Mouse (Mus musculus) spleen, postnatal 14 days (tissue): ENCODE measurements around the gene Plppr1.

Experiments
- DNase-seq, 2 experiments: peaks; one replicate each; pipeline ENCODE4 v3.0.0; 2021 to 2022; ENCODE audit warnings: low spot score in 2 of 2

The Plppr1 gene

GRCm38 (mm10) chr4:49059021-49059401 is at the start of gene Plppr1:
Plppr1 (plus strand) TSS chr4:49059273.
- no peak for DNase-seq

- DNase-seq, result no peak
Measured at GRCm38 (mm10) chr4:49016701-49017100, 42.4 kb upstream of the Plppr1 start.

GRCm38 (mm10) chr4:49023221-49023620 is 35.9 kb upstream of the Plppr1 start:
- DNase-seq, result no peak

- DNase-seq, result no peak
Measured at GRCm38 (mm10) chr4:49038311-49038710, 20.8 kb upstream of the Plppr1 start.

- DNase-seq, result no peak
Measured at GRCm38 (mm10) chr4:49039854-49040253, 19.2 kb upstream of the Plppr1 start.

GRCm38 (mm10) chr4:49041655-49042054 is 17.4 kb upstream of the Plppr1 start:
- no peak for DNase-seq

GRCm38 (mm10) chr4:49050628-49051027 is 8.4 kb upstream of the Plppr1 start:
- no peak for DNase-seq

- no peak for DNase-seq
Measured at GRCm38 (mm10) chr4:49057916-49058315, 1.2 kb upstream of the Plppr1 start.

GRCm38 (mm10) chr4:49058557-49058956 is 516 bp upstream of the Plppr1 start:
- DNase-seq, result no peak

- DNase-seq, result no peak
Measured at GRCm38 (mm10) chr4:49059402-49060381, 619 bp downstream of the Plppr1 start.

GRCm38 (mm10) chr4:49069471-49069870 is 10.4 kb downstream of the Plppr1 start:
- DNase-seq, result no peak

- no peak for DNase-seq
Measured at GRCm38 (mm10) chr4:49072886-49073285, 13.8 kb downstream of the Plppr1 start.

- DNase-seq, result no peak
Measured at GRCm38 (mm10) chr4:49075881-49076280, 16.8 kb downstream of the Plppr1 start.

- DNase-seq, result no peak
Measured at GRCm38 (mm10) chr4:49079399-49079798, 20.3 kb downstream of the Plppr1 start.

GRCm38 (mm10) chr4:49088205-49088604 is 29.1 kb downstream of the Plppr1 start:
- no peak for DNase-seq

GRCm38 (mm10) chr4:49090461-49090860 is 31.4 kb downstream of the Plppr1 start:
- DNase-seq, result no peak

GRCm38 (mm10) chr4:49099448-49099847 is 40.4 kb downstream of the Plppr1 start:
- DNase-seq, result no peak

GRCm38 (mm10) chr4:49101934-49102768 is 43.1 kb downstream of the Plppr1 start:
- no peak for DNase-seq

- DNase-seq, result no peak
Measured at GRCm38 (mm10) chr4:49102769-49103193, 43.7 kb downstream of the Plppr1 start.

GRCm38 (mm10) chr4:49104860-49105259 is 45.8 kb downstream of the Plppr1 start:
- no peak for DNase-seq

GRCm38 (mm10) chr4:49107895-49108294 is 48.8 kb downstream of the Plppr1 start:
- no peak for DNase-seq

- DNase-seq, result no peak
Measured at GRCm38 (mm10) chr4:49108371-49108770, 49.3 kb downstream of the Plppr1 start.
